Mouse (Mus musculus) lung, embryonic 14.5 days (tissue): ENCODE results near the gene Hdac7. TPM values are rescaled to one million over a fixed set of nuclear protein-coding genes. Genes with fewer than 3 reads are reported as not detected.

Source experiments
- ATAC-seq: fragments of 200-750 bp; cut with Nextera tagmentation; 2 replicates; pipeline ENCODE4 v1.8.0; 2017; ENCODE audit warnings: mild to moderate bottlenecking, moderate TSS enrichment, moderate library complexity; ENCODE audit not compliant: insufficient read depth
- DNase-seq: peaks from one replicate; pipeline ENCODE4 v3.0.0-alpha.2; 2015
- H3K27ac ChIP-seq: fragments of 300-500 bp; sonication (generic); 2 replicates; pipeline ENCODE4 v1.5.1; 2014; ENCODE audit warnings: low read depth, mild to moderate bottlenecking, moderate library complexity
- H3K27me3 ChIP-seq: fragments of 300-500 bp; sonication (generic); 2 replicates; pipeline ENCODE4 v1.6.1; 2014; ENCODE audit warnings: low read length, control low read depth; ENCODE audit not compliant: insufficient read depth
- H3K36me3 ChIP-seq: fragments of 300-500 bp; sonication (generic); 2 replicates; pipeline ENCODE4 v1.6.1; 2014; ENCODE audit warnings: control low read depth; ENCODE audit not compliant: insufficient read depth
- H3K4me1 ChIP-seq: fragments of 300-500 bp; sonication (generic); 2 replicates; pipeline ENCODE4 v1.6.1; 2014; ENCODE audit warnings: antibody characterized with exemption, control low read depth; ENCODE audit not compliant: insufficient read depth
- H3K4me2 ChIP-seq: fragments of 300-500 bp; sonication (generic); 2 replicates; pipeline ENCODE4 v1.6.1; 2014; ENCODE audit warnings: mild to moderate bottlenecking
- H3K4me3 ChIP-seq: fragments of 300-500 bp; sonication (generic); 2 replicates; pipeline ENCODE4 v1.5.1; 2014; ENCODE audit warnings: low read depth, low read length
- H3K9ac ChIP-seq: fragments of 300-500 bp; sonication (generic); 2 replicates; pipeline ENCODE4 v1.6.1; 2014
- H3K9me3 ChIP-seq: fragments of 300-500 bp; sonication (generic); 2 replicates; pipeline ENCODE4 v1.6.1; 2016; ENCODE audit warnings: low read depth, low read length, control low read depth
- CTCF ChIP-seq: IDR thresholded peaks from 2 replicates; pipeline ENCODE4 v1.5.1; 2016; ENCODE audit warnings: antibody characterized with exemption, low read depth
- WGBS: fragments of 180-500 bp; shearing (Covaris S2); extraction: QIAGEN DNeasy Blood & Tissue Kit; methylation state at CpG from one replicate; pipeline ENCODE4 v1.1.7; 2014; 5-methylcytosine and 5-hydroxymethylcytosine counted together
- polyA plus RNA-seq: library from polyadenylated mRNA; unstranded; fragments of >200 nt; fragmentation: Nextera tagmentation; extraction: Ambion mirVana; gene quantifications from 2 replicates; pipeline ENCODE4 v1.2.1, GENCODE M21; 2014

Gene Hdac7
- polyA plus RNA-seq, 1 experiment from 2014 or later: 51.2 TPM

GRCm38 (mm10) chr15:97828221-97828842 is 16.0 kb downstream of the Hdac7 start:
- no peaks in the 10 kb centered on the region for H3K9me3 ChIP-seq
- 0 out of 2 replicates have a peak overlapping the region, but pooled peaks have one; percentile 27 for H3K9ac ChIP-seq
- TF ChIP-seq CTCF: no peak
- peak overlapping the region; percentile 61; the same call in 1 of the 2 replicates for H3K27ac ChIP-seq
- peaks cover 18% of the 10 kb centered on the region; the same call in 1 of the 2 replicates for H3K36me3 ChIP-seq
- peaks cover 47% of the 10 kb centered on the region for H3K4me1 ChIP-seq
- peak overlapping the region; percentile 13 for H3K4me3 ChIP-seq
- no peaks in the 10 kb centered on the region for H3K27me3 ChIP-seq
- DNase-seq (no peak), ATAC-seq (no peak)
- H3K4me2 ChIP-seq: peak overlapping the region; percentile 87
- 41% methylated on average over 6 of the region's 6 CpGs for WGBS

GRCm38 (mm10) chr15:97827401-97827800 is 16.9 kb downstream of the Hdac7 start:
- no peak overlapping the region for H3K4me3 ChIP-seq
- peaks cover 18% of the 10 kb centered on the region; the same call in 1 of the 2 replicates for H3K36me3 ChIP-seq
- no peaks in the 10 kb centered on the region for H3K9me3 ChIP-seq
- DNase-seq: no peak
- WGBS: 79% methylated on average over 8 of the region's 8 CpGs
- H3K27me3 ChIP-seq: no peaks in the 10 kb centered on the region
- H3K4me2 ChIP-seq: no peak overlapping the region; the same call in 1 of the 2 replicates
- no peak overlapping the region for H3K9ac ChIP-seq
- H3K27ac ChIP-seq: no peak overlapping the region
- no peak for TF ChIP-seq CTCF
- H3K4me1 ChIP-seq: peaks cover 49% of the 10 kb centered on the region
- no peak for ATAC-seq

- no peak for DNase-seq
- peaks cover 18% of the 10 kb centered on the region; the same call in 1 of the 2 replicates for H3K36me3 ChIP-seq
- no peaks in the 10 kb centered on the region for H3K27me3 ChIP-seq
- no peaks in the 10 kb centered on the region for H3K9me3 ChIP-seq
- TF ChIP-seq CTCF: no peak
- no peak overlapping the region for H3K27ac ChIP-seq
- no peak for ATAC-seq
- WGBS: 55% methylated on average over 5 of the region's 5 CpGs
- H3K9ac ChIP-seq: no peak overlapping the region
- no peak overlapping the region for H3K4me3 ChIP-seq
- H3K4me1 ChIP-seq: peaks cover 49% of the 10 kb centered on the region
- H3K4me2 ChIP-seq: peak overlapping the region; percentile 62
These were observed 17.6 kb downstream of the Hdac7 start for GRCm38 (mm10) chr15:97826588-97827261.

GRCm38 (mm10) chr15:97825941-97826587 is 18.2 kb downstream of the Hdac7 start:
- peaks cover 53% of the 10 kb centered on the region for H3K4me1 ChIP-seq
- TF ChIP-seq CTCF: no peak
- H3K27ac ChIP-seq: peak overlapping the region; percentile 89
- peak overlapping the region; percentile 31; the same call in 1 of the 2 replicates for H3K4me3 ChIP-seq
- no peaks in the 10 kb centered on the region for H3K27me3 ChIP-seq
- ATAC-seq (no peak), DNase-seq (no peak)
- peak overlapping the region; percentile 46; the same call in 1 of the 2 replicates for H3K9ac ChIP-seq
- WGBS: 44% methylated on average over 12 of the region's 12 CpGs
- H3K36me3 ChIP-seq: peaks cover 18% of the 10 kb centered on the region; the same call in 1 of the 2 replicates
- peak overlapping the region; percentile 62 for H3K4me2 ChIP-seq
- H3K9me3 ChIP-seq: no peaks in the 10 kb centered on the region

GRCm38 (mm10) chr15:97825071-97825940 is 19.0 kb downstream of the Hdac7 start:
- Histone ChIP-seq H3K4me2 (peak overlapping the region; percentile 62), H3K9me3 (no peaks in the 10 kb centered on the region), H3K9ac (peak overlapping the region; percentile 46), H3K4me3 (peak overlapping the region; percentile 31), H3K27ac (peak overlapping the region; percentile 89), H3K4me1 (peaks cover 56% of the 10 kb centered on the region), H3K36me3 (peaks cover 22% of the 10 kb centered on the region), H3K27me3 (no peaks in the 10 kb centered on the region)
- DNase-seq (peak; percentile 92), ATAC-seq (peak; percentile 57)
- peak; percentile 63 for TF ChIP-seq CTCF
- WGBS: 5% methylated on average over 29 of the region's 29 CpGs

GRCm38 (mm10) chr15:97824042-97824441 is 20.3 kb downstream of the Hdac7 start:
- Histone ChIP-seq H3K9ac (no peak overlapping the region; the same call in 1 of the 2 replicates), H3K9me3 (no peaks in the 10 kb centered on the region), H3K4me3 (no peak overlapping the region), H3K4me1 (peaks cover 44% of the 10 kb centered on the region), H3K4me2 (no peak overlapping the region), H3K36me3 (peaks cover 25% of the 10 kb centered on the region), H3K27ac (peak overlapping the region; percentile 89; the same call in 1 of the 2 replicates), H3K27me3 (no peaks in the 10 kb centered on the region)
- TF ChIP-seq CTCF: no peak
- DNase-seq: no peak
- no peak for ATAC-seq
- 71% methylated on average over 6 of the region's 6 CpGs for WGBS
